Mouse (Mus musculus) forelimb bud, embryonic 11.5 days (tissue): ENCODE measurements around the gene Creb3l4.

Experiments
- DNase-seq: peaks from one replicate; pipeline ENCODE4 v3.0.0-alpha.2; 2012; ENCODE audit warnings: low read depth, low spot score

Gene Creb3l4

DNA sequence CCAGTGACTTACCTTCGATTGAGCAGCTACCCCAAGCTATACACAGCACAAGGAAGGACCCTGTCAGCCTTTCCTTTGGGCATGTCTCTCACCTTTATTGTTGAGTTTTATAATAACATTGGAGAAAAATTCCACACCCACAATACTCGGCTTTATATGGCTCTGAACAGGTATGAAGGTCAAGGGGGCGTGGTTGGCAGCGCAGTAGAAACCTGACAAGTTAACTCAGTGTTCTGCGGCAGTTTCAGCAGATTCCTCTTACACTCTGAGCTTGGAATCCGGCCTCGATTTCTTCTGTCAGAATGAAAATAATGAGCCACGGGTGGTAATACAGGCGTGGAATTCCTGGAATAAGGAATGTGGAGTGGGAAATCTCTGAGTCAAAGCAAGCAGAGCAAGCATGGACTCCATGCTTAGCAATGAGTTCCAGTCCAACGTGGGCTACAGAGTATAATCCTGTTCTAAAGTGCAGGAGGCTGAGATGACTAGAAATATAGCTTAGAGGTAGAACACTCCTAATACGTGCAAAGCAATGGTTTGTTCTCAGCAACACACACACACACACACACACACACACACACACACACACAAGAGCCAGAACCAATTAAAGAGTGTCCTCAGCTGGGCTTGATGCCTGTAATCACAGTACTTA is 52.3 kb downstream of the Creb3l4 start:
- no peak for DNase-seq
